Mouse (Mus musculus): ENCODE results near the gene Tyrobp. TPM values are rescaled to one million over a fixed set of nuclear protein-coding genes. Genes with fewer than 3 reads are reported as not detected.

Tyrobp gene
- polyA plus RNA-seq, 1 experiment from 2014 or later = 32.2 TPM

DNA sequence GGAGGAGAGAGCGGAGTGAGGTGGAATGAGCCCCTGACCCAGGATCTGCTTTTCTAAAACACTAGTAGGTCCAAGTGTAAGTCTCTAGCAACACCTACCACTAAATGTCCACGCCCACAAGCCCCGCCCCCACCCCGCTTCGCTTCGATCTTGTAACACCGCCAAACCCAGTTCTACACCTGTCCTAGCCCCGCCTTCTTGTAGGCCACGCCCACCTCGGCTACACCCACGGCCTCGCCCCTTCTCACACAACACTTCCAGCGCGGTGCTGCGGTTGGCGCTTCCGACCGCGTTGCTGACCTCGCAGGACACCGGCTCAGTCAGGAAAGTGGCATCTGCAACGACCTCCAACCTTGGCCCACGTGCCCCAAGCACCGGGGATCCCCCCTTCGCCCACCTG lies 40.2 kb downstream of the Tyrobp start:
- no peak overlapping the region for H3K9ac ChIP-seq (ENCODE audit: low read length)
- H3K4me1 ChIP-seq (ENCODE audit: control insufficient read depth, insufficient read depth, low read length) = peaks cover 2% of the 10 kb centered on the region; the same call in 1 of the 2 replicates
- H3K4me2 ChIP-seq (ENCODE audit: low read depth, low read length) = no peak overlapping the region
- H3K4me3 ChIP-seq (ENCODE audit: low read length) = no peak overlapping the region
- no peaks in the 10 kb centered on the region for H3K36me3 ChIP-seq (ENCODE audit: control insufficient read depth, insufficient read depth)
- ATAC-seq (replicated peaks; ENCODE audit: extremely low read depth, insufficient read depth, low FRiP score) = no peak
- WGBS = 2% methylated on average over 25 of the region's 25 CpGs
- H3K27me3 ChIP-seq (ENCODE audit: control insufficient read depth, insufficient read depth, low read length) = peaks cover 62% of the 10 kb centered on the region
- no peaks in the 10 kb centered on the region for H3K9me3 ChIP-seq (replicated peaks; ENCODE audit: control insufficient read depth, low read length)
- no peak overlapping the region for H3K27ac ChIP-seq (ENCODE audit: low read length)

DNA sequence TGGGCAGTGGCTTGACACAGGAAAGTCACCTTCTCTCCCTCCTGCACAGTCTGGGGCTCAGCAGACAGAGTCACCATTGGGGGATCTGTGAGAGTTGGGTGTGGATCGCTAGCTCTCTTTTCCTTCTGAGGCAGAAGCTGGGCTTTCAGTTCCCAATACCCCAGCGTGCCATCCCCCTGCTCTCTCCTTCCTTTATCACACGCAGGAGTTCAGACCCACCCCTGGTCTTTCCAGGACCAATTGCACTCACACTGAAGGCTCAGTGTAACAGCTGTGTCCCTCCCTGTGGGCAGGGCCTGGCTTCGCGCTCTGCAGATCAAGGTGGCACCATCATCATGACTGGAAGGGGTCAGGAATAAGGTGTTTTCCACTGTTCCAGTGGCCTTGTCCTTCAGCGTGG lies 40.7 kb downstream of the Tyrobp start:
- 14% methylated on average over 6 of the region's 6 CpGs for WGBS
- H3K27ac ChIP-seq (ENCODE audit: low read length) = no peak overlapping the region
- H3K9ac ChIP-seq (ENCODE audit: low read length) = no peak overlapping the region
- no peak overlapping the region for H3K4me2 ChIP-seq (ENCODE audit: low read depth, low read length)
- H3K36me3 ChIP-seq (ENCODE audit: control insufficient read depth, insufficient read depth) = no peaks in the 10 kb centered on the region
- no peak for ATAC-seq (replicated peaks; ENCODE audit: extremely low read depth, insufficient read depth, low FRiP score)
- H3K4me3 ChIP-seq (ENCODE audit: low read length) = no peak overlapping the region
- peaks cover 67% of the 10 kb centered on the region for H3K27me3 ChIP-seq (ENCODE audit: control insufficient read depth, insufficient read depth, low read length)
- H3K9me3 ChIP-seq (replicated peaks; ENCODE audit: control insufficient read depth, low read length) = no peaks in the 10 kb centered on the region
- H3K4me1 ChIP-seq (ENCODE audit: control insufficient read depth, insufficient read depth, low read length) = peaks cover 2% of the 10 kb centered on the region; the same call in 1 of the 2 replicates

DNA sequence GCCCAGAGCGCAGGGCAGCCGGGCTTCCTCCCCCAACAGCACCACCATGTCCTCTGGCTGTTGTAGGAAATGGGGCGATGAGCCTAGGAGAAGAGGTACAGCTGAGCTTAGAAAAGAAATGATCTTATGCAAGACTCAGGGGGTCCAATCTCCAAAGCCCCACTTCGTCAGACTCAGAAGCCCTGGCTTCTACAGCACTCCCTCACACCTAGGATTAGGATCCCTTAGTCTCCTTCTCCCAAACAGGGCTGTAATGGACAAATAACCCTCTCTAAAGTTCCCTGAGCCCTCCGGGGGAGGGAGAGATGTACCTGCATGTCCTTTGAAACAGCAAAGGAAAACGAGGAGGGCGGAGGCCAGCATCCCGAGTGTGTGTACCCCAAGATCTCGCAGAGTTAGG lies 42.9 kb downstream of the Tyrobp start:
- WGBS = 1% methylated on average over 9 of the region's 9 CpGs
- Histone ChIP-seq H3K9ac (ENCODE audit: low read length) (no peak overlapping the region), H3K27ac (ENCODE audit: low read length) (no peak overlapping the region), H3K4me3 (ENCODE audit: low read length) (no peak overlapping the region), H3K4me2 (ENCODE audit: low read depth, low read length) (no peak overlapping the region), H3K27me3 (ENCODE audit: control insufficient read depth, insufficient read depth, low read length) (peaks cover 83% of the 10 kb centered on the region), H3K4me1 (ENCODE audit: control insufficient read depth, insufficient read depth, low read length) (peaks cover 2% of the 10 kb centered on the region; the same call in 1 of the 2 replicates), H3K9me3 (replicated peaks; ENCODE audit: control insufficient read depth, low read length) (no peaks in the 10 kb centered on the region), H3K36me3 (ENCODE audit: control insufficient read depth, insufficient read depth) (no peaks in the 10 kb centered on the region)
- no peak for ATAC-seq (replicated peaks; ENCODE audit: extremely low read depth, insufficient read depth, low FRiP score)

DNA sequence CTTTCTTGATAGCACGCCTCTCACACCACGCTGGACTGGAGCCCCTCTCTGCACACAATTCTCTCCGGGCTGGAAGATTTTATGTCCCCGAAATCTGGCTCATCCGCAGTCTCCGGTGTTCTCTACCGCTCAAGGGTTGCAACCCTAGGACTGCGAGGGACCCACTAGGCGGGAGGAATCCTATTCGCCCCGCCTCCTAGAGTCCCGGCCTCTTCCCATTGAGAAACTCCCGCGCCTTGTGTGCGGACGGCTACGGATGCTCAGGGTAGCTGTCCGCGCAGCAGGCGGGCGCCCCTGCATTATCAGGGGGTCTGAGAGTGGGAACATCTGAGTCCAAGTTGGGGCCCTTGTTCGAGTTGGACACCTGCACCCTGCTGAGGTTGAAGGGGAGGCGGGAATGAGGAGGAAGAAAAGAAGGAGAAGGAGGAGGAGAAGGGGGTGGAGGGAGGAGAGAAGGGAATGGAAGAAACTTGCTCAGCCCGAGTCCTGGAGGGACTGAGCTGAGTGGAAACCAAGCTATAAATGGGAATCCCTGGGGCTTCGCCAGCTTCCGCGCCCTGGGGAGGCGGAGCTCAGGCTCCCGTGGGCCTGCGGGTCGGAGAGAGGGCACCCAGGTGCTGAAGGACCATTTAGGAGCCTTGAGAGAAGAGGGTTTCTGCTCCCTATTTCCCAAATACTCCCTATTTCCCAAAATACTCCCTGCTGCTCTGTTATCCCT lies 43.5 kb downstream of the Tyrobp start:
- no peak overlapping the region for H3K27ac ChIP-seq (ENCODE audit: low read length)
- WGBS = 2% methylated on average over 31 of the region's 31 CpGs
- H3K4me3 ChIP-seq (ENCODE audit: low read length) = no peak overlapping the region
- peaks cover 88% of the 10 kb centered on the region for H3K27me3 ChIP-seq (ENCODE audit: control insufficient read depth, insufficient read depth, low read length)
- H3K4me1 ChIP-seq (ENCODE audit: control insufficient read depth, insufficient read depth, low read length) = peaks cover 2% of the 10 kb centered on the region; the same call in 1 of the 2 replicates
- H3K9ac ChIP-seq (ENCODE audit: low read length) = no peak overlapping the region
- ATAC-seq (replicated peaks; ENCODE audit: extremely low read depth, insufficient read depth, low FRiP score) = no peak
- no peaks in the 10 kb centered on the region for H3K9me3 ChIP-seq (replicated peaks; ENCODE audit: control insufficient read depth, low read length)
- H3K4me2 ChIP-seq (ENCODE audit: low read depth, low read length) = peak overlapping the region; percentile 42
- H3K36me3 ChIP-seq (ENCODE audit: control insufficient read depth, insufficient read depth) = no peaks in the 10 kb centered on the region

DNA sequence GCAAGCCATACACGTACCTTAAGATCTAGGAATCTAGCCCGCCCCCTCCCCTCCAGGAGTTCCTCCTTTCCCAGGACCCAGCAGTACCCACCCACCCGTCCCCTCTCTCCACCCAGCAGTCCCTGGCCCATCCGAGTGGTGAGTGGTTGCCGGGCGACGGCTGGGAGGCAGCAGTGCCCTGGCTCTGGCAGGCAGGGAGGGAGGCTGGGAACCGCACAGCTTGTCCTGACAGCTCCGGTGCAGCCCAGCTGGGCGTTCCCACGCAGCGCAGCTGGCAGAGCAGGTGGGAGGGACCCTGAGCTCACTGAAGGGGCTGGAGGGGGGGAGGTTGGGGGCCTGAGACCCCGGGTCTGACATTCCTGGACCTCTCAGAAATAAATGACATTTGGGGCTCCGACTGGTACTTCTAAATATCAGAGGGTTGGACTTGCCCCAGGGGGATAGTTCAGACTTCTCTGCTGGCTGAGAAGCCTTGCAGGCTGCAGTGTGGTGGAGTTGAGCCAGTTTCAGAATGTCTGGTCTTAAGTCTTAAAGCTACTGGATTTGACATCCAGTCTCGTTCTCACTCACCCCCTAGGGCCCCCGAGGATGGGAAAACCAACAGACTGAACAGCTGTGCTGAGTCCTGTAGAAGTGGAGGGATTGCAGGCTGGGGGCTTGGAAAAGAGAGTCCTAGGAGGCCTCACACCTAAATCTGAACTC lies 44.2 kb downstream of the Tyrobp start, which contains the start of the genes Kirrel2 and Nphs1:
Gene Kirrel2, minus strand, starts transcription at position 62 of the 702 bp plus-strand sequence.
Gene Nphs1, plus strand, starts transcription at position 687 of the 702 bp plus-strand sequence.
- no peak within 1 kb of the TSS for H3K27ac ChIP-seq (ENCODE audit: low read length)
- H3K36me3 ChIP-seq (ENCODE audit: control insufficient read depth, insufficient read depth) = no peaks in the 10 kb centered on the region
- no peak within 1 kb of the TSS for H3K9ac ChIP-seq (ENCODE audit: low read length)
- no peak within 1 kb of the TSS for H3K4me3 ChIP-seq (ENCODE audit: low read length)
- peaks cover 2% of the 10 kb centered on the region; the same call in 1 of the 2 replicates for H3K4me1 ChIP-seq (ENCODE audit: control insufficient read depth, insufficient read depth, low read length)
- 3% methylated on average over 16 of the region's 16 CpGs for WGBS
- H3K27me3 ChIP-seq (ENCODE audit: control insufficient read depth, insufficient read depth, low read length) = peaks cover 91% of the 10 kb centered on the region
- peak within 1 kb of the TSS; percentile 42 for H3K4me2 ChIP-seq (ENCODE audit: low read depth, low read length)
- no peak for ATAC-seq (replicated peaks; ENCODE audit: extremely low read depth, insufficient read depth, low FRiP score)
- no peaks in the 10 kb centered on the region for H3K9me3 ChIP-seq (replicated peaks; ENCODE audit: control insufficient read depth, low read length)

DNA sequence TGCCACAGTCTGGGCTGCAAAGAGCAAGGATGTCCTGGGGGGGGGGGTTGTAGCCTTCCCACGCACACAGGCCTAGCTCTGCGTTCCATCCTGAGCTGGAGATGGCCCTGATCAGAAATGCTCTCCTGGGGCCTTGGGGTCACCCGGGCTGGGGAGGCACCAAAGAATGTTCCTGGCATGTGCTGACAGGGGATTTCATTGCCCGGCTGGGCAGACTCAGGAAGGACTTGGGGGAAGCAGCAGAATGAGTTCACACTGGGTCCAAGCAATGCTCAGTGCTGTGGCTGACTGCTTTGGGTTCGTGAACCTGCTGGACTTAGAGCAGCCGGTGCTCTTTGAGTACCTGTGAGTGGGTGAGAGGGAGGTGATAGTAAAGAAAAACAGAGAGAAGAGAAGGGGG lies 45.9 kb downstream of the Tyrobp start:
- 32% methylated on average over 6 of the region's 6 CpGs for WGBS
- no peak for ATAC-seq (replicated peaks; ENCODE audit: extremely low read depth, insufficient read depth, low FRiP score)
- H3K4me2 ChIP-seq (ENCODE audit: low read depth, low read length) = no peak overlapping the region

DNA sequence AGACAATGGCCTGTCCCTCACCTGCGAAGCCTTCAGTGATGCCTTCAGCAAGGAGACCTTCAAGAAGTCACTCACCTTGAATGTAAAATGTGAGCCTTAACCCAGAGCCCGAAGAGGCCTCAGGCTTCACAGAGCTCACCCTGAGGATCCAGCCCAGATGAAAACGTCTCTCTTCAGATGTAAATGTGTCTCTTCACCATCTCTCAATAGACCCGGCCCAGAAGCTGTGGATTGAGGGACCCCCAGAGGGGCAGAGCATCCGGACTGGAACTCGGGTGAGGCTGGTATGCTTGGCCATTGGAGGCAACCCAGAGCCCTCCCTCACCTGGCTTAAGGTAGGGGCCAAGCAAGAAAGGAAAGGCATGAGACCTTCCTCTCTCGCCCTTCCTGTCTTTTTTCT lies 50.0 kb downstream of the Tyrobp start:
- Histone ChIP-seq H3K9ac (ENCODE audit: low read length) (no peak overlapping the region), H3K27me3 (ENCODE audit: control insufficient read depth, insufficient read depth, low read length) (peaks cover 77% of the 10 kb centered on the region), H3K36me3 (ENCODE audit: control insufficient read depth, insufficient read depth) (no peaks in the 10 kb centered on the region), H3K27ac (ENCODE audit: low read length) (no peak overlapping the region), H3K4me2 (ENCODE audit: low read depth, low read length) (no peak overlapping the region), H3K4me3 (ENCODE audit: low read length) (no peak overlapping the region), H3K9me3 (replicated peaks; ENCODE audit: control insufficient read depth, low read length) (no peaks in the 10 kb centered on the region), H3K4me1 (ENCODE audit: control insufficient read depth, insufficient read depth, low read length) (no peaks in the 10 kb centered on the region)
- ATAC-seq (replicated peaks; ENCODE audit: extremely low read depth, insufficient read depth, low FRiP score) = no peak
- 27% methylated on average over 7 of the region's 7 CpGs for WGBS

More for the DNA sequence above, 45.9 kb downstream of the Tyrobp start:
- no peaks in the 10 kb centered on the region for H3K4me1 ChIP-seq (ENCODE audit: control insufficient read depth, insufficient read depth, low read length)
- H3K36me3 ChIP-seq (ENCODE audit: control insufficient read depth, insufficient read depth) = no peaks in the 10 kb centered on the region
- no peaks in the 10 kb centered on the region for H3K9me3 ChIP-seq (replicated peaks; ENCODE audit: control insufficient read depth, low read length)
- no peak overlapping the region for H3K9ac ChIP-seq (ENCODE audit: low read length)
- H3K27me3 ChIP-seq (ENCODE audit: control insufficient read depth, insufficient read depth, low read length) = peaks cover 86% of the 10 kb centered on the region
- H3K27ac ChIP-seq (ENCODE audit: low read length) = no peak overlapping the region
- H3K4me3 ChIP-seq (ENCODE audit: low read length) = no peak overlapping the region

DNA sequence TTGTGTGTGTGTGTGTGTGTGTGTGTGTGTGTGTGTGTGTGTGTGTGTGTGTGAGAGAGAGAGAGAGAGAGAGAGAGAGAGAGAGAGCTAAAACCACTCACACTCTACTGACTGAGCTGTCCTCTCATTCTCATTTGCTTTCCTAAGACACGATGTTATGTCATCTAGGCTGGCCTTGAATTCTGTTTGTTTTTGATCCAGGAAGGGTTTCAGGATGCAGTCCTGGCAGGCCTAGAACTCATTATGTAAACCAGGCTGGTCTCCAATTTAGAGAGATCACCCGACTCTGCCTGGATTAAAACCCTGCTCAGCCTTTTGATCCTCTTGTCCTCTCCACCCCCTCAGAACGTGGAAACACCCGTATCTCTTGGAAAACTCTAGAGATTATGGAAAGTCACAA lies 50.4 kb downstream of the Tyrobp start:
- ATAC-seq (replicated peaks; ENCODE audit: extremely low read depth, insufficient read depth, low FRiP score) = no peak

DNA sequence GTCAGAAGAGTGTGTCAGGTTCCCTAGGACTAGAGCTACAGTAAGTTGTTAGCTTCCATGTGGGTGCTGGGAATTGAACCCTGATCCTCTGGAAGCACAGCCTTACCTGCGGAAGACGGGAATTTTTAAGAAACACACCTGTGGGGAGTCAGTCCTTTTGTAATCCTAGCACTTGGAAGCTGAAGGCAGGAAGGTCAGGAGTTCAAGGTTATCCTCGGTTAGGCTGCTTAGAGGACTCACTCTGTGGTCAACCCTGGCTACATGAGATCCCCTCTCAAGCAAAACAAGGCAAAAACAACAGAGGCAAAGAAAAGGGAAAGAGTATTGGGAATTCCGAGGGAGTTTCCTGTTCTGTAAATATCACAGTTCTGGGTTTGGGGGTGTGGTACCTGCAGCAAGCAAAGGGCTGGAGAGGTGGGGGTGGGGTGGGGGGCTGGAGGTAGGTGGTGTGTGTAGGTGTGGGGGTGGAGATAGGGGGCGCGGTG lies 51.3 kb downstream of the Tyrobp start:
- no peak overlapping the region for H3K4me3 ChIP-seq (ENCODE audit: low read length)
- no peak overlapping the region for H3K4me2 ChIP-seq (ENCODE audit: low read depth, low read length)
- H3K9me3 ChIP-seq (replicated peaks; ENCODE audit: control insufficient read depth, low read length) = no peaks in the 10 kb centered on the region
- no peak overlapping the region for H3K9ac ChIP-seq (ENCODE audit: low read length)
- no peaks in the 10 kb centered on the region for H3K4me1 ChIP-seq (ENCODE audit: control insufficient read depth, insufficient read depth, low read length)
- ATAC-seq (replicated peaks; ENCODE audit: extremely low read depth, insufficient read depth, low FRiP score) = no peak
- H3K36me3 ChIP-seq (ENCODE audit: control insufficient read depth, insufficient read depth) = no peaks in the 10 kb centered on the region
- H3K27me3 ChIP-seq (ENCODE audit: control insufficient read depth, insufficient read depth, low read length) = peaks cover 66% of the 10 kb centered on the region
- WGBS = 13% methylated on average over 6 of the region's 6 CpGs
- no peak overlapping the region for H3K27ac ChIP-seq (ENCODE audit: low read length)

More for the DNA sequence above, 50.4 kb downstream of the Tyrobp start:
- no peak overlapping the region for H3K4me2 ChIP-seq (ENCODE audit: low read depth, low read length)
- no peaks in the 10 kb centered on the region for H3K36me3 ChIP-seq (ENCODE audit: control insufficient read depth, insufficient read depth)
- no peak overlapping the region for H3K4me3 ChIP-seq (ENCODE audit: low read length)
- no peak overlapping the region for H3K9ac ChIP-seq (ENCODE audit: low read length)
- peaks cover 73% of the 10 kb centered on the region for H3K27me3 ChIP-seq (ENCODE audit: control insufficient read depth, insufficient read depth, low read length)
- H3K9me3 ChIP-seq (replicated peaks; ENCODE audit: control insufficient read depth, low read length) = no peaks in the 10 kb centered on the region
- no peak overlapping the region for H3K27ac ChIP-seq (ENCODE audit: low read length)
- 20% methylated on average over 4 of the region's 4 CpGs for WGBS
- no peaks in the 10 kb centered on the region for H3K4me1 ChIP-seq (ENCODE audit: control insufficient read depth, insufficient read depth, low read length)

All from heart, embryonic 16.5 days (tissue).